Mouse (Mus musculus) monocyte, adult 59 days (primary cell): ENCODE results near the gene Cfl1. TPM values are rescaled to one million over a fixed set of nuclear protein-coding genes. Genes with fewer than 3 reads are reported as not detected.

Source experiments
- total RNA-seq, 2 experiments: library from RNA; stranded (reverse); gene quantifications; one replicate each; pipeline ENCODE4 v1.2.4; 2023

Gene Cfl1
- 1,000 to 10,000 TPM; 1,345 to 1,440 TPM for total RNA-seq

DNA sequence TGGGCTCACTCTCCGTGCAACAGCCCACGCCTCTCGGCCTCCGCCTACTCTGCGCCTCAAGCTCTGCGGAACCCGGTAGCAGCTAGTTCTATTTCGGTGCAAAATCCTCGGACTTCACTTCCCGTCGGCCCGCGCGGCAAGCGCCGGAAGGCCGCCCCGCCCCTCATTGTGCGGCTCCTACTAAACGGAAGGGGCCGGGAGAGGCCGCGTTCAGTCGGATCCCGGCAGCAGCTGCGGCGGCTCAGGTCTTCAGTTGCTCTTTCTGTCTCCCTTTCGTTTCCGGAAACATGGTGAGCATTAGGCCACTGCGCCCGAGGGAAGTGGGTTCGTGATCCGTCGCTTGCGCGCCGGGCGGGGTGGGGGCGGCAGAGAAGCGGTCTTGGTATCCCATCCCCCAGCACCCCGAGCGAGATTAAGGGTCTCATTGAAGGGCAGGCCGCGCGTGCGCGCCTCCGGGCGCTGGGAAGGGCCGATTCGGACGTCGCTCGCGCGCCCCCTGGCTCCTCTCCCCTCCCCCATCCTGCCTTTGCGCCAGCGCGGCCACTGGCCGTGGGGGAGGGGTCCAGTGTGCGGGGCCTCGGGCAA, at the start of gene Cfl1:
Gene Cfl1 (plus strand): TSS at position 143 of the 585 bp plus-strand sequence.

GRCm38 (mm10) chr19:5447515-5448353, 42.5 kb upstream of the Cfl1 start, which contains the start of gene Fosl1:
Gene Fosl1 (plus strand): TSS chr19:5447547.

GRCm38 (mm10) chr19:5457746-5458442, 32.4 kb upstream of the Cfl1 start, which contains the start of gene Ccdc85b:
Gene Ccdc85b (minus strand): TSS chr19:5457894.

GRCm38 (mm10) chr19:5460465-5460911, 29.8 kb upstream of the Cfl1 start, which contains the start of gene Fibp:
Gene Fibp (plus strand): TSS chr19:5460615.

GRCm38 (mm10) chr19:5468374-5468773, 21.9 kb upstream of the Cfl1 start, which contains the start of gene Ctsw:
Gene Ctsw (minus strand): TSS chr19:5468507.

DNA sequence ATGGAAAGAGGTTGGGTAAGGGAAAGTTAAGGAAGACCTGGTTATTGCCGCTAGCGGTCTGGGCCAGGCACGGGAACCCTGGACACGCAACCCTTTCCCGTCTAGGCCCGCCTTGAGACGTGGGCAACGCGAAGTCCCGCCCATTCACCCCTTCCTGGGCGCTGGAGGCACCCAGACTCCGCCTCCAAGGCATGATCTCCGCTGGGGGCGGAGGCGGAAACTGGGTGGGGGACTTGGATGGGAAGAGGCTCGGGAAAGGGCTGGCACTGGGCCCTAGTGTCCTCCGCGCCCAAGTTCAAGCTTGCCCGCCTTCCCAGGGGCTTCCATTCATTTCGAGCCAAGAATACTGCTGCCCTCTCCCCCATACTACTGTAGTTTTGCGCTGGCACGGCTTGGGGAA, 16.5 kb upstream of the Cfl1 start, which contains the start of gene Efemp2:
Gene Efemp2 (plus strand): TSS at position 235 of the 400 bp plus-strand sequence.

GRCm38 (mm10) chr19:5487768-5488550, 2.3 kb upstream of the Cfl1 start, which contains the start of gene Mus81:
Gene Mus81 (minus strand): TSS chr19:5488402.

GRCm38 (mm10) chr19:5503687-5504086, 13.4 kb downstream of the Cfl1 start, which contains the start of gene 1700020D05Rik:
Gene 1700020D05Rik (minus strand): TSS chr19:5503787.

GRCm38 (mm10) chr19:5510031-5511026, 20.1 kb downstream of the Cfl1 start, which contains the start of gene Snx32:
Gene Snx32 (minus strand): TSS chr19:5510538.

Other genes starting within 250 kb of the Cfl1 start
- gene Pacs1, start 217.3 kb upstream of the Cfl1 start, total RNA-seq, result 10 to 100 TPM; 53.1 to 60.2 TPM
- 100 to 1,000 TPM; 156 to 186 TPM for gene Sf3b2, start 195.0 kb upstream of the Cfl1 start, total RNA-seq
- not detected for gene Gal3st3, start 192.1 kb upstream of the Cfl1 start, total RNA-seq
- not detected for gene Catsper1, start 154.7 kb upstream of the Cfl1 start, total RNA-seq
- gene Cst6, start 140.9 kb upstream of the Cfl1 start, total RNA-seq, result not detected
- 10 to 100 TPM; 17.1 to 24.3 TPM for gene Eif1ad, start 123.7 kb upstream of the Cfl1 start, total RNA-seq
- gene Banf1, start 123.3 kb upstream of the Cfl1 start, total RNA-seq, result 10 to 100 TPM; 59.5 to 66.0 TPM
- gene Sart1, start 101.8 kb upstream of the Cfl1 start, total RNA-seq, result 100 to 1,000 TPM; 129 to 130 TPM
- not detected for gene Tsga10ip, start 87.9 kb upstream of the Cfl1 start, total RNA-seq
- gene Drap1, start 65.5 kb upstream of the Cfl1 start, total RNA-seq, result 100 to 1,000 TPM; 165 to 176 TPM
- gene AI837181, start 65.3 kb upstream of the Cfl1 start, total RNA-seq, result 10 to 100 TPM; 46.9 to 52.7 TPM
- gene Fosl1, start 42.9 kb upstream of the Cfl1 start, total RNA-seq, result 1 to 10 TPM; 2.0 to 3.2 TPM
- 1 to 10 TPM; 3.7 to 4.6 TPM for gene Ccdc85b, start 32.6 kb upstream of the Cfl1 start, total RNA-seq
- 10 to 100 TPM; 80.6 to 81.0 TPM for gene Fibp, start 29.8 kb upstream of the Cfl1 start, total RNA-seq
- under 1 TPM; 0.46 to 0.73 TPM for gene Ctsw, start 21.9 kb upstream of the Cfl1 start, total RNA-seq
- 1 to 10 TPM; 5.1 to 6.7 TPM for gene Efemp2, start 16.5 kb upstream of the Cfl1 start, total RNA-seq
- 10 to 100 TPM; 16.7 to 17.4 TPM for gene Mus81, start 2.1 kb upstream of the Cfl1 start, total RNA-seq
- 1 to 10 TPM; 1.3 to 1.4 TPM for gene 1700020D05Rik, start 13.3 kb downstream of the Cfl1 start, total RNA-seq
- gene Snx32, start 20.1 kb downstream of the Cfl1 start, total RNA-seq, result 1 to 10 TPM; 2.0 to 4.9 TPM
- not detected for gene Ovol1, start 70.2 kb downstream of the Cfl1 start, total RNA-seq
- 10 to 100 TPM; 35.2 to 39.9 TPM for gene Ap5b1, start 77.6 kb downstream of the Cfl1 start, total RNA-seq
- 10 to 100 TPM; 64.5 to 74.1 TPM for gene Rnaseh2c, start 111.4 kb downstream of the Cfl1 start, total RNA-seq
- 10 to 100 TPM; 87.2 to 88.5 TPM for gene Kat5, start 119.8 kb downstream of the Cfl1 start, total RNA-seq
- 100 to 1,000 TPM; 150 to 154 TPM for gene Rela, start 147.0 kb downstream of the Cfl1 start, total RNA-seq
- 100 to 1,000 TPM; 153 to 157 TPM for gene Sipa1, start 173.3 kb downstream of the Cfl1 start, total RNA-seq
- 100 to 1,000 TPM; 113 to 114 TPM for gene Map3k11, start 198.3 kb downstream of the Cfl1 start, total RNA-seq
- 100 to 1,000 TPM; 112 to 131 TPM for gene Pcnx3, start 198.5 kb downstream of the Cfl1 start, total RNA-seq
- gene Kcnk7, start 213.9 kb downstream of the Cfl1 start, total RNA-seq, result not detected
- 100 to 1,000 TPM; 236 to 244 TPM for gene Ehbp1l1, start 235.9 kb downstream of the Cfl1 start, total RNA-seq
- gene Fam89b, start 239.2 kb downstream of the Cfl1 start, total RNA-seq, result 100 to 1,000 TPM in 1 of 2 experiments, 10 to 100 TPM in 1; 98.8 to 107 TPM